8 mouse cellular contexts compared by ENCODE assay signal in the genomic region with DNA sequence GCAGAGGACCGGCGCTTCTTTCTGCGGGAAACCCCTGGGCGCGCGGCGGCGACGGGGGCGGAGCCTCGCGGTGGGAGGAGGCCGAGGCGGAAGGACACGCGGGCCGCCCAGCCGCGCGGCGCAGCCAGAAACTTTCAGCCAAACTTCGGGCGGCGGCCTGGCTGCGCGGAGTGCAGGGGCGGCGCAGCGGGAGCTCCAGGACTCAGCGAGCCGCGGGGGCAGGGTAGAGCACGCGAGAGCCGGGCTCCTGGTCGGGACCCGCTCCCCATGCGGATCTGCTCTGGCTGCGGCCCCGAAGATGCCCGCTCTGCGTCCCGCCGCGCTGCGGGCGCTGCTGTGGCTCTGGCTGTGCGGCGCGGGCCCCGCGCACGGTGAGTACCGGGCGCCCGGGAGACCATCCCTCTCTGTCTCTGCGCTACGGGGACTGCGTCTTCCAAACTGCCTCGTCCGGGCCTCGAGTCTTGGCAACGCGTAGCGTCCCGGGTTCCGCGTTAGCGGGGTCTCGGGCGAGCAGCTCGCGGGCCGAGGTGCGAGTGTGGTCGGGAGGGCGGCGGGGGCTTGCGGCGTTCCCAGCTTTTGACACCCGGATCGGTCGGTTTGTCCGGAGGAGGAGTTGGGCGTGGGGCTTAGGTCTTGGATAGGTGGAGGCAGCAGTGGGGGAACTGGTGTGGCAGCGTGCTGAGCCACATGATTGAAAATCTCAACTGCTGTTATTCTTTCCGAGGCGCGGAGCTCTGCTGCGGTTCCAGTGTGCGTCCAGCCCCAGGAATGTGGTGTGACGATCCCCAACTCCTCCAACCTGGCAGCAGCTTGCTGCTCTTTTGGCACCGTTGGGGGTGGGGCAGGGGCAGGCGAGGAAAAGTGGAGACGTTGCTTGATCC. TPM values are rescaled to one million over a fixed set of nuclear protein-coding genes. Genes with fewer than 3 reads are reported as not detected.
A peak's percentile ranks its signal among the peaks of the same experiment; 100 is the strongest.
DNase-seq lines count a peak whose midpoint lies in the region; ATAC-seq and TF ChIP-seq lines count a peak whose summit lies in the region.

Notch2 (plus strand) TSS at position 127 of the 881 bp plus-strand sequence.

- H3K4me2 ChIP-seq in forebrain, embryonic 11.5 days (ENCODE audit: low read depth, low read length, severe bottlenecking): peak within 1 kb of the TSS; percentile 71
- peak within 1 kb of the TSS; percentile 73 for H3K4me2 ChIP-seq in heart, embryonic 16.5 days (ENCODE audit: low read depth, low read length)
- H3K4me2 ChIP-seq in liver, embryonic 16.5 days (ENCODE audit: low read depth, low read length): peak within 1 kb of the TSS; percentile 99
- H3K4me2 ChIP-seq in neural tube, embryonic 13.5 days: peak within 1 kb of the TSS; percentile 85

- peak; percentile 91 for ATAC-seq in forebrain, embryonic 11.5 days (replicated peaks; ENCODE audit: low FRiP score)
- ATAC-seq in heart, embryonic 16.5 days (replicated peaks; ENCODE audit: extremely low read depth, insufficient read depth, low FRiP score): peak; percentile 86
- peak; percentile 89 for ATAC-seq in liver, embryonic 16.5 days (ENCODE audit: low read depth)
- ATAC-seq in neural tube, embryonic 13.5 days (ENCODE audit: low read depth): peak; percentile 90

- no peaks in the 10 kb centered on the region for H3K9me3 ChIP-seq in forebrain, embryonic 11.5 days (ENCODE audit: control insufficient read depth, low read length)
- H3K9me3 ChIP-seq in heart, embryonic 16.5 days (replicated peaks; ENCODE audit: control insufficient read depth, low read length): no peaks in the 10 kb centered on the region
- no peaks in the 10 kb centered on the region for H3K9me3 ChIP-seq in liver, embryonic 16.5 days (replicated peaks; ENCODE audit: control insufficient read depth, low read length)
- H3K9me3 ChIP-seq in neural tube, embryonic 13.5 days: no peaks in the 10 kb centered on the region

- peak within 1 kb of the TSS; percentile 89 for H3K9ac ChIP-seq in forebrain, embryonic 11.5 days (ENCODE audit: low read length)
- peak within 1 kb of the TSS; percentile 97 for H3K9ac ChIP-seq in heart, embryonic 16.5 days (ENCODE audit: low read length)
- H3K9ac ChIP-seq in liver, embryonic 16.5 days (ENCODE audit: low read depth, low read length): peak within 1 kb of the TSS; percentile 91
- H3K9ac ChIP-seq in neural tube, embryonic 13.5 days: peak within 1 kb of the TSS; percentile 74

- peak within 1 kb of the TSS; percentile 84 for H3K27ac ChIP-seq in forebrain, embryonic 11.5 days (ENCODE audit: low read depth, low read length)
- peak within 1 kb of the TSS; percentile 96 for H3K27ac ChIP-seq in heart, embryonic 16.5 days (ENCODE audit: low read length)
- H3K27ac ChIP-seq in liver, embryonic 16.5 days (ENCODE audit: low read length): peak within 1 kb of the TSS; percentile 86
- H3K27ac ChIP-seq in neural tube, embryonic 13.5 days (replicated peaks): peak within 1 kb of the TSS; percentile 79
- peak within 1 kb of the TSS; percentile 50 for H3K27ac ChIP-seq in testis, adult 2 months (ENCODE audit: control insufficient read depth, insufficient read depth, low read depth, low read length)

- TF ChIP-seq CTCF in testis, adult 2 months (IDR thresholded peaks at IDR 0.05; ENCODE audit: control insufficient read depth, insufficient read depth, insufficient replicate concordance, low read depth, low read length): no peak

- H3K27me3 ChIP-seq in forebrain, embryonic 11.5 days (ENCODE audit: control insufficient read depth, insufficient read depth, low read length): no peaks in the 10 kb centered on the region
- no peaks in the 10 kb centered on the region for H3K27me3 ChIP-seq in heart, embryonic 16.5 days (ENCODE audit: control insufficient read depth, insufficient read depth, low read length)
- no peaks in the 10 kb centered on the region for H3K27me3 ChIP-seq in liver, embryonic 16.5 days (ENCODE audit: control insufficient read depth, insufficient read depth, low read depth, low read length)
- H3K27me3 ChIP-seq in neural tube, embryonic 13.5 days: no peaks in the 10 kb centered on the region; the same call in 1 of the 2 replicates
- no peaks in the 10 kb centered on the region for H3K27me3 ChIP-seq in testis, adult 2 months (ENCODE audit: control insufficient read depth, insufficient read depth, low read length)

- H3K4me1 ChIP-seq in forebrain, embryonic 11.5 days (replicated peaks; ENCODE audit: control insufficient read depth, insufficient read depth, low read length): 0 out of 2 replicates have a peak, but pooled peaks cover 2% of the 10 kb centered on the region
- peaks cover 41% of the 10 kb centered on the region for H3K4me1 ChIP-seq in heart, embryonic 16.5 days (ENCODE audit: control insufficient read depth, insufficient read depth, low read length)
- peaks cover 37% of the 10 kb centered on the region for H3K4me1 ChIP-seq in liver, embryonic 16.5 days (ENCODE audit: control insufficient read depth, low read depth, low read length)
- peaks cover 38% of the 10 kb centered on the region for H3K4me1 ChIP-seq in neural tube, embryonic 13.5 days (replicated peaks)
- no peaks in the 10 kb centered on the region; the same call in 1 of the 2 replicates for H3K4me1 ChIP-seq in testis, adult 2 months (ENCODE audit: control insufficient read depth, insufficient read depth, low read length)

- H3K36me3 ChIP-seq in forebrain, embryonic 11.5 days (ENCODE audit: control insufficient read depth, insufficient read depth, low read length): no peaks in the 10 kb centered on the region
- H3K36me3 ChIP-seq in heart, embryonic 16.5 days (ENCODE audit: control insufficient read depth, insufficient read depth): no peaks in the 10 kb centered on the region
- no peaks in the 10 kb centered on the region for H3K36me3 ChIP-seq in liver, embryonic 16.5 days (ENCODE audit: control insufficient read depth, insufficient read depth)
- no peaks in the 10 kb centered on the region for H3K36me3 ChIP-seq in neural tube, embryonic 13.5 days
- no peaks in the 10 kb centered on the region for H3K36me3 ChIP-seq in testis, adult 2 months (ENCODE audit: control insufficient read depth, insufficient read depth, low read length)

- peak; percentile 92 to 93 for DNase-seq in CD8-positive naive resting alpha-beta T cell, adult 2 months (ENCODE audit: low read depth in 2 of 2, low spot score in 2 of 2)
- DNase-seq in c-Kit-positive CD71-negative TER-119-negative erythroid progenitor cells, embryonic 14.5 days (ENCODE audit: low read depth): peak; percentile 85
- peak; percentile 98 for DNase-seq in forebrain, embryonic 11.5 days (ENCODE audit: low spot score)
- DNase-seq in kidney, postnatal 4 days: peak; percentile 96 to 98

- TF ChIP-seq POLR2A in testis, adult 2 months (IDR thresholded peaks at IDR 0.05; ENCODE audit: control insufficient read depth, low read depth, low read length): no peak; the same call in 1 of the 2 replicates

- WGBS in forebrain, embryonic 11.5 days: under 1% methylated on average over 95 of the region's 95 CpGs
- under 1% methylated on average over 95 of the region's 95 CpGs for WGBS in heart, embryonic 16.5 days
- whole genome bisulfite sequencing in liver, embryonic 16.5 days (ENCODE audit: insufficient replicate concordance): under 1% methylated on average over 77 of the region's 95 CpGs
- under 1% methylated on average over 94 of the region's 95 CpGs for WGBS in neural tube, embryonic 13.5 days

- H3K4me3 ChIP-seq in forebrain, embryonic 11.5 days (ENCODE audit: low read depth, low read length): peak within 1 kb of the TSS; percentile 76
- H3K4me3 ChIP-seq in heart, embryonic 16.5 days (ENCODE audit: low read length): peak within 1 kb of the TSS; percentile 93
- peak within 1 kb of the TSS; percentile 91 for H3K4me3 ChIP-seq in liver, embryonic 16.5 days (ENCODE audit: low read depth, low read length)
- H3K4me3 ChIP-seq in neural tube, embryonic 13.5 days: peak within 1 kb of the TSS; percentile 68
- H3K4me3 ChIP-seq in testis, adult 2 months (ENCODE audit: control insufficient read depth, low read depth, low read length): peak within 1 kb of the TSS; percentile 88

RNA-seq across cellular contexts. Expression of gene Notch2, which starts in this region (rescaled TPM):
- 27.6 TPM in 2 replicates for polyA plus RNA-seq in forebrain, embryonic 11.5 days (2014; fragmentation: Nextera tagmentation; extraction: Ambion mirVana)
- polyA plus RNA-seq in heart, embryonic 16.5 days (2015; fragmentation: Nextera tagmentation; extraction: Ambion mirVana): 10.5 and 13.6 TPM in 2 replicates
- 7.2 and 7.9 TPM in 2 replicates for polyA plus RNA-seq in liver, embryonic 16.5 days (2015; fragmentation: Nextera tagmentation; extraction: Ambion mirVana)
- 11.2 and 14.1 TPM in 2 replicates for polyA plus RNA-seq in neural tube, embryonic 13.5 days (2015; fragmentation: Nextera tagmentation; extraction: Ambion mirVana)
- polyA plus RNA-seq in testis, adult 2 months (2012; rRNA removed): 4.3 and 5.2 TPM in 2 replicates

Comparison
In these comparisons a context has a peak if more than half of its experiments do, and no peak if none do; other contexts are left out.
1. Peak in every context shown above with its lines: DNase-seq, ATAC-seq, H3K4me3 ChIP-seq and H3K27ac ChIP-seq.